Mouse (Mus musculus): ENCODE measurements around the gene 4933415A04Rik. TPM values are rescaled to one million over a fixed set of nuclear protein-coding genes. Genes with fewer than 3 reads are reported as not detected.

Gene 4933415A04Rik
- polyA plus RNA-seq, 1 experiment, result 1.1 TPM

- DNase-seq (ENCODE audit: low read depth, low spot score), result peak; percentile 77
- 10% methylated on average over 12 of the region's 12 CpGs for WGBS
Observed at GRCm38 (mm10) chr11:43626300-43626926, 39.6 kb downstream of the 4933415A04Rik start.

GRCm38 (mm10) chr11:43626927-43627645 is 40.2 kb downstream of the 4933415A04Rik start:
- WGBS, result 40% methylated on average over 18 of the region's 18 CpGs
- no peak for DNase-seq (ENCODE audit: low read depth, low spot score)

- WGBS, result 87% methylated on average over 9 of the region's 9 CpGs
- DNase-seq (ENCODE audit: low read depth, low spot score), result no peak
Observed at GRCm38 (mm10) chr11:43631645-43632044, 44.8 kb downstream of the 4933415A04Rik start.

GRCm38 (mm10) chr11:43632566-43632965 is 45.7 kb downstream of the 4933415A04Rik start:
- no peak for DNase-seq (ENCODE audit: low read depth, low spot score)
- 60% methylated on average over 4 of the region's 4 CpGs for WGBS

- no peak for DNase-seq (ENCODE audit: low read depth, low spot score)
- WGBS, result 88% methylated on average over 6 of the region's 6 CpGs
Observed at GRCm38 (mm10) chr11:43633165-43633564, 46.3 kb downstream of the 4933415A04Rik start.

GRCm38 (mm10) chr11:43633658-43634401 is 47.0 kb downstream of the 4933415A04Rik start:
- DNase-seq (ENCODE audit: low read depth, low spot score), result peak; percentile 45
- 13% methylated on average over 19 of the region's 19 CpGs for WGBS

- DNase-seq (ENCODE audit: low read depth, low spot score), result no peak
- 49% methylated on average over 4 of the region's 4 CpGs for WGBS
Observed at GRCm38 (mm10) chr11:43636761-43637160, 49.9 kb downstream of the 4933415A04Rik start.

GRCm38 (mm10) chr11:43638486-43638885 is 51.6 kb downstream of the 4933415A04Rik start:
- WGBS, result 93% methylated on average over 3 of the region's 3 CpGs
- DNase-seq (ENCODE audit: low read depth, low spot score), result no peak

Other genes with a start within 250 kb of the 4933415A04Rik start
- gene Pttg1, start 160.8 kb upstream of the 4933415A04Rik start, polyA plus RNA-seq (2012; rRNA removed), result 29.5 and 34.5 TPM in 2 replicates
- gene Slu7, start 153.3 kb upstream of the 4933415A04Rik start, polyA plus RNA-seq (2012; rRNA removed), result 3.4 and 4.0 TPM in 2 replicates
- 6.8 and 8.6 TPM in 2 replicates for gene C1qtnf2, start 112.8 kb upstream of the 4933415A04Rik start, polyA plus RNA-seq (2012; rRNA removed)
- gene Ccnjl, start 58.3 kb upstream of the 4933415A04Rik start, polyA plus RNA-seq (2012; rRNA removed), result 7.0 and 9.5 TPM in 2 replicates
- gene Fabp6, start 14.5 kb downstream of the 4933415A04Rik start, polyA plus RNA-seq (2012; rRNA removed), result 632 and 6,441 TPM in 2 replicates
- 10.4 and 14.5 TPM in 2 replicates for gene Pwwp2a, start 95.0 kb downstream of the 4933415A04Rik start, polyA plus RNA-seq (2012; rRNA removed)
- 11.7 and 11.8 TPM in 2 replicates for gene Ttc1, start 161.0 kb downstream of the 4933415A04Rik start, polyA plus RNA-seq (2012; rRNA removed)

Data from large intestine, adult 2 months (tissue).